Mouse (Mus musculus) brain, embryonic 14.5 days (tissue): ENCODE measurements around the gene Zfpl1.

Experiments
- CTCF ChIP-seq: fragments of 200-500 bp; IDR thresholded peaks from 2 replicates; pipeline ENCODE4 v1.5.1; 2012; ENCODE audit warnings: inconsistent platforms, mild to moderate bottlenecking, moderate library complexity, borderline replicate concordance; ENCODE audit not compliant: insufficient read depth, insufficient read length; ENCODE audit errors: extremely low read depth
- POLR2A ChIP-seq: fragments of 200-500 bp; IDR thresholded peaks from 2 replicates; pipeline ENCODE4 v1.6.1; 2012; ENCODE audit warnings: mild to moderate bottlenecking, inconsistent platforms, borderline replicate concordance; ENCODE audit not compliant: poor library complexity, insufficient read depth, insufficient read length, severe bottlenecking; ENCODE audit errors: extremely low read depth

DNA sequence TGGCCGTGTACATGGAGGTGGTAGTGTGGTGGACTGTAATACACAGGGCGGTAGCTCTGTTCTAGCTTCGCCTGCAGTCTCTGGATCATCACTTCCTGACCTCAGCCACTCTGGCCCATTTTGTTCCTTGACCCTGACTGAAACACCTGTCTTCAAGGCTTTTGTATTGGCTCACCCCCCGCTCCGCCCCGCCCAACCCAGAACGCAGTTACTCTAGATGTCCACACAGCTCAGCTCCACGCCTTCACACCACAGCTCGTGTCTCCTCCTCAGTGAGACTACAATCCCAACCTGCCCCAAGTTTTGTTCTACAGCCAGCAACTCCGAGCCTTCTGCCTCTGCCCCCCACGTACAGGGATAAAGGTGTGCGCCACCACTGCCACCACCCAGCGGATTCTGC, 4.1 kb upstream of the Zfpl1 start:
- no peak for TF ChIP-seq CTCF
- TF ChIP-seq POLR2A, result no peak
